Mouse (Mus musculus) heart, adult 2 months (tissue): Measurements from ENCODE around the gene Snx33.

ENCODE experiments used
- CTCF ChIP-seq: fragments of 200-600 bp; IDR thresholded peaks from 2 replicates; pipeline ENCODE4 v1.8.1; 2022; ENCODE audit warnings: antibody characterized with exemption, mild to moderate bottlenecking, moderate library complexity
- EP300 ChIP-seq: fragments of 200-500 bp; IDR thresholded peaks from 2 replicates; pipeline ENCODE4 v1.6.1; 2011; ENCODE audit warnings: low read depth, low read length, control low read depth; ENCODE audit not compliant: insufficient read depth
- POLR2A ChIP-seq: fragments of 200-500 bp; IDR thresholded peaks from 2 replicates; pipeline ENCODE4 v1.6.1; 2011; ENCODE audit warnings: mild to moderate bottlenecking, low read depth, low read length, control low read depth; ENCODE audit not compliant: insufficient read depth

- TF ChIP-seq CTCF (no peak), EP300 (no peak), POLR2A (no peak)
These were observed 36.1 kb downstream of the Snx33 start for GRCm38 (mm10) chr9:56892111-56892510.
